ENCODE assay signal across 22 mouse cellular contexts in the genomic region with DNA sequence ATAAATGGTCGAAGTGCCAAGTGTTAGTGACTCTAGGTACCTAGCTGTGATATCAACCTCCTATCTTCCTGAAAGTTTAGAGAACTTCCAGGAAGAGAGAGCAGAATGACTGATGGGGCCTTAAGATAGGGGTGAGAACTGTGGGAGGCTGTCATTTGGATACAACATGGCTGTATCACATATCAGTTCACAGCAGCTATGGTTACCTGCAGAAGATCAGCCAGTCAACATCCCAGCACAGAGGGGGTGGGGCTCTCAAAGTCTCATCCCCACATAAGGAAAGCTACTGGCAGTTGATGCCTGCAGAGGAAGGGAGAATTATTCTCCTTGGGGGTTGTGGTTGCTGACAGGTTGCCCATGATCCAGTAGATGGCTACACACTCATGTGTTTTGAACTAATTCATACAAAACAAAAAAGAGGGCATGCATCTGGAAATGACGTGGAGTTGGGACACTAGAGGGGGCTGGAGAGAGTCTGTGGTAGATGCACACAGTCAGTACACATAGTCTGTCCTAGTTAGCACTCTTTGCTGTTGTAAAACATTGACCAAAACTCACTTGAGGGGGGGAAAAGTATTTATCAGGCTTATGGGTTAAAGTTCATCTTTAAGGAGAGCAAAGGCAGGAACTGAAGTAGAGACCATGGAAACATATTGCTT. TPM values are rescaled to one million over a fixed set of nuclear protein-coding genes. Genes with fewer than 3 reads are reported as not detected.
DNase-seq lines count a peak whose midpoint lies in the region; ATAC-seq and TF ChIP-seq lines count a peak whose summit lies in the region.
"Had no signal": no experiment of that assay in that cellular context is flagged by ENCODE, and none has a peak within 500 bp of the region (broad histone marks: within the 10 kb centered on the region; RNA-seq: fewer than 3 reads in every experiment).

No protein-coding gene starts in this region.

- TF ChIP-seq EP300 in liver, postnatal 0 days (IDR thresholded peaks at IDR 0.05; ENCODE audit: low read depth): no peak
- TF ChIP-seq EP300 in MEL (IDR thresholded peaks at IDR 0.05; ENCODE audit: low read depth in 1 of 2, low read length in 2 of 2): no peak

- no peak overlapping the region for H3K9ac ChIP-seq in liver, postnatal 0 days (replicated peaks)
- H3K9ac ChIP-seq in MEL (ENCODE audit: control insufficient read depth, low read depth, low read length, poor library complexity, severe bottlenecking): no peak overlapping the region
- H3K9ac ChIP-seq in hindbrain, embryonic 11.5 days (ENCODE audit: low read depth, low read length): no peak overlapping the region
- H3K9ac ChIP-seq in midbrain, embryonic 16.5 days (ENCODE audit: low read depth, low read length): no peak overlapping the region
- H3K9ac ChIP-seq: embryonic facial prominence, embryonic 13.5 days; limb, embryonic 15.5 days had no signal

- H3K9me3 ChIP-seq in liver, postnatal 0 days (ENCODE audit: low read length): no peaks in the 10 kb centered on the region
- H3K9me3 ChIP-seq in MEL (replicated peaks; ENCODE audit: insufficient read depth, low read length): no peaks in the 10 kb centered on the region
- H3K9me3 ChIP-seq in hindbrain, embryonic 11.5 days (ENCODE audit: control insufficient read depth, low read length): no peaks in the 10 kb centered on the region
- H3K9me3 ChIP-seq in midbrain, embryonic 16.5 days (replicated peaks; ENCODE audit: control insufficient read depth, low read length, poor library complexity, severe bottlenecking): no peaks in the 10 kb centered on the region
- H3K9me3 ChIP-seq: embryonic facial prominence, embryonic 13.5 days; G1E; limb, embryonic 15.5 days had no signal

- ATAC-seq in liver, postnatal 0 days: no peak
- peak; percentile 14 for ATAC-seq in inflammation-experienced regulatory T-cells, adult 6 months
- ATAC-seq in hindbrain, embryonic 11.5 days (ENCODE audit: low FRiP score): no peak
- no peak for ATAC-seq in midbrain, embryonic 16.5 days

- no peak for TF ChIP-seq RAD21 in MEL (IDR thresholded peaks at IDR 0.05; ENCODE audit: low read depth, low read length)

- 43% methylated on average over 2 of the region's 2 CpGs for WGBS in liver, postnatal 0 days (ENCODE audit: insufficient replicate concordance)
- WGBS in hindbrain, embryonic 11.5 days: 69% methylated on average over 2 of the region's 2 CpGs
- WGBS in midbrain, embryonic 16.5 days: 70% methylated on average over 2 of the region's 2 CpGs

- H3K4me1 ChIP-seq in liver, postnatal 0 days (ENCODE audit: insufficient read depth): peaks cover 3% of the 10 kb centered on the region; the same call in 1 of the 2 replicates
- no peaks in the 10 kb centered on the region for H3K4me1 ChIP-seq in MEL (ENCODE audit: control insufficient read depth in 1 of 2, insufficient read depth in 2 of 2, low read length in 2 of 2)
- H3K4me1 ChIP-seq in hindbrain, embryonic 11.5 days (replicated peaks; ENCODE audit: control insufficient read depth, insufficient read depth, low read length): no peaks in the 10 kb centered on the region
- no peaks in the 10 kb centered on the region for H3K4me1 ChIP-seq in midbrain, embryonic 16.5 days (ENCODE audit: control insufficient read depth, insufficient read depth, low read length)

- no peak overlapping the region for H3K4me3 ChIP-seq in liver, postnatal 0 days (ENCODE audit: low read depth, low read length)
- no peak overlapping the region for H3K4me3 ChIP-seq in MEL (ENCODE audit: control insufficient read depth in 1 of 2, insufficient read depth in 1 of 2, low read depth in 2 of 2, low read length in 2 of 2)
- no peak overlapping the region for H3K4me3 ChIP-seq in hindbrain, embryonic 11.5 days (ENCODE audit: low read depth, low read length)
- H3K4me3 ChIP-seq in midbrain, embryonic 16.5 days (ENCODE audit: low read depth, low read length): no peak overlapping the region
- H3K4me3 ChIP-seq: embryonic facial prominence, embryonic 13.5 days; left cerebral cortex, adult 2 months; limb, embryonic 15.5 days had no signal

- H3K27me3 ChIP-seq in liver, postnatal 0 days (ENCODE audit: insufficient read depth, low read length): no peaks in the 10 kb centered on the region
- no peaks in the 10 kb centered on the region for H3K27me3 ChIP-seq in MEL (ENCODE audit: control insufficient read depth in 1 of 2, insufficient read depth in 2 of 2, low read length in 2 of 2)
- H3K27me3 ChIP-seq in hindbrain, embryonic 11.5 days (ENCODE audit: control insufficient read depth, insufficient read depth, low read length): no peaks in the 10 kb centered on the region
- no peaks in the 10 kb centered on the region for H3K27me3 ChIP-seq in midbrain, embryonic 16.5 days (ENCODE audit: control insufficient read depth, insufficient read depth, low read depth, low read length)
- H3K27me3 ChIP-seq: embryonic facial prominence, embryonic 13.5 days; limb, embryonic 15.5 days had no signal

- DNase-seq in liver, postnatal 0 days: no peak
- no peak for DNase-seq in liver
- no peak for DNase-seq in MEL (ENCODE audit: low read depth, low spot score)
- peak; percentile 45 for DNase-seq in thymus, postnatal 25 days
- DNase-seq in ovary, postnatal 14 days (ENCODE audit: low spot score): no peak
- no peak for DNase-seq in hindbrain, embryonic 11.5 days (ENCODE audit: low spot score)
- DNase-seq: kidney, adult 11 months; lung, postnatal 14 days; midbrain, embryonic 14.5 days had no signal

- no peak for TF ChIP-seq POLR2A in MEL (IDR thresholded peaks at IDR 0.05; ENCODE audit: control insufficient read depth in 1 of 2, insufficient read depth in 1 of 2, low read depth in 1 of 2, low read length in 2 of 2, poor library complexity in 1 of 2)

- no peaks in the 10 kb centered on the region for H3K36me3 ChIP-seq in liver, postnatal 0 days (replicated peaks; ENCODE audit: insufficient read depth, low read length)
- no peaks in the 10 kb centered on the region for H3K36me3 ChIP-seq in MEL (ENCODE audit: control insufficient read depth in 1 of 2, insufficient read depth in 2 of 2, low read length in 2 of 2)
- no peaks in the 10 kb centered on the region for H3K36me3 ChIP-seq in hindbrain, embryonic 11.5 days (ENCODE audit: control insufficient read depth, insufficient read depth, low read length)
- no peaks in the 10 kb centered on the region for H3K36me3 ChIP-seq in midbrain, embryonic 16.5 days (ENCODE audit: control insufficient read depth, insufficient read depth, low read length)
- H3K36me3 ChIP-seq: embryonic facial prominence, embryonic 13.5 days; G1E; limb, embryonic 15.5 days had no signal

- no peak overlapping the region for H3K4me2 ChIP-seq in liver, postnatal 0 days (ENCODE audit: low read depth, low read length)
- no peak overlapping the region for H3K4me2 ChIP-seq in hindbrain, embryonic 11.5 days (replicated peaks; ENCODE audit: low read depth, low read length)
- H3K4me2 ChIP-seq in midbrain, embryonic 16.5 days (ENCODE audit: low read length): no peak overlapping the region
- H3K4me2 ChIP-seq: embryonic facial prominence, embryonic 13.5 days; heart, embryonic 11.5 days; limb, embryonic 15.5 days had no signal

- TF ChIP-seq CTCF in liver, postnatal 0 days (IDR thresholded peaks at IDR 0.05; ENCODE audit: low read depth): peak; percentile 31
- peak in 1 of 3 experiments; percentile 10; a peak in 1 of 6 replicates for TF ChIP-seq CTCF in MEL (IDR thresholded peaks at IDR 0.05 in 2 of 3, conservative IDR thresholded peaks at IDR 0.05 in 1 of 3; ENCODE audit: control insufficient read depth in 1 of 3, insufficient read depth in 1 of 3, low read depth in 2 of 3, low read length in 3 of 3, poor library complexity in 1 of 3, severe bottlenecking in 1 of 3)

- no peak overlapping the region for H3K27ac ChIP-seq in liver, postnatal 0 days (ENCODE audit: low read depth)
- H3K27ac ChIP-seq in MEL (ENCODE audit: control insufficient read depth, low read depth, low read length): no peak overlapping the region
- no peak overlapping the region for H3K27ac ChIP-seq in hindbrain, embryonic 11.5 days (ENCODE audit: low read depth, low read length)
- no peak overlapping the region for H3K27ac ChIP-seq in midbrain, embryonic 16.5 days (ENCODE audit: low read length)
- H3K27ac ChIP-seq: embryonic facial prominence, embryonic 13.5 days; left cerebral cortex, adult 2 months; limb, embryonic 15.5 days had no signal

- H3K79me2 ChIP-seq in MEL (ENCODE audit: control insufficient read depth, insufficient read depth, low read length, poor library complexity): no peaks in the 10 kb centered on the region

TF ChIP-seq in MEL, 35 proteins besides CTCF, POLR2A, EP300 and RAD21:
- TF ChIP-seq ZKSCAN1 (IDR thresholded peaks at IDR 0.05; ENCODE audit: low read depth, low read length) (peak; percentile 89), NELFE (IDR thresholded peaks at IDR 0.05; ENCODE audit: low read depth, low read length) (no peak)

RNA-seq across cellular contexts. Expression of a gene that starts 2.2 kb away (rescaled TPM):
- polyA plus RNA-seq in liver, postnatal 0 days (2015; fragmentation: Nextera tagmentation; extraction: Ambion mirVana): 0.23 and 0.37 TPM in 2 replicates
- total RNA-seq in MEL (2012; rRNA removed): 0.04 TPM in 1 of 2 replicates, not detected in the other
- under 1 TPM in 1 of 2 experiments, not detected in 1; 0.06 TPM for polyA plus RNA-seq in MEL (2012; ENCODE audit: insufficient read depth in 1 of 2, insufficient read length in 2 of 2, low read depth in 1 of 2, low replicate concordance in 2 of 2, missing spikeins in 1 of 2)
- polyA plus RNA-seq in inflammation-experienced regulatory T-cells, adult 6 months (2017; shearing (Covaris generic)): 10 to 100 TPM; 17.7 to 30.1 (median 22.4) TPM
- not detected in 2 replicates for polyA plus RNA-seq in hindbrain, embryonic 11.5 days (2014; fragmentation: Nextera tagmentation; extraction: Ambion mirVana)
- polyA plus RNA-seq in midbrain, embryonic 16.5 days (2015; fragmentation: Nextera tagmentation; extraction: Ambion mirVana): 0.10 and 0.14 TPM in 2 replicates
- polyA plus RNA-seq: forebrain, embryonic 11.5 days; heart, embryonic 11.5 days; neural tube, embryonic 11.5 days had no signal

RNA-seq across cellular contexts. Expression of a gene that starts 56.5 kb away (rescaled TPM):
- polyA plus RNA-seq in liver, postnatal 0 days (2015; fragmentation: Nextera tagmentation; extraction: Ambion mirVana): not detected in 2 replicates
- total RNA-seq in MEL (2012; rRNA removed): not detected in 2 replicates
- polyA plus RNA-seq in MEL (2012; ENCODE audit: insufficient read depth in 1 of 2, insufficient read length in 2 of 2, low read depth in 1 of 2, low replicate concordance in 2 of 2, missing spikeins in 1 of 2): not detected
- polyA plus RNA-seq in inflammation-experienced regulatory T-cells, adult 6 months (2017; shearing (Covaris generic)): not detected
- polyA plus RNA-seq in hindbrain, embryonic 11.5 days (2014; fragmentation: Nextera tagmentation; extraction: Ambion mirVana): 0.14 and 0.18 TPM in 2 replicates
- polyA plus RNA-seq in midbrain, embryonic 16.5 days (2015; fragmentation: Nextera tagmentation; extraction: Ambion mirVana): 0.37 and 0.59 TPM in 2 replicates
- total RNA-seq: adrenal gland, postnatal 4 days; hematopoietic stem cell, adult 5-6 weeks had no signal
- polyA plus RNA-seq: embryonic facial prominence, embryonic 13.5 days; forebrain, embryonic 11.5 days; G1E; heart, embryonic 11.5 days; large intestine, adult 2 months; limb, embryonic 15.5 days; small intestine, adult 2 months had no signal

Comparison
In these comparisons a context has a peak if more than half of its experiments do, and no peak if none do; other contexts are left out.
1. RNA of a gene that starts 2.2 kb away (polyA plus RNA-seq): 17.7 to 30.1 TPM in inflammation-experienced regulatory T-cells, adult 6 months; 0.23 to 0.37 TPM in liver, postnatal 0 days, 0.10 to 0.14 TPM in midbrain, embryonic 16.5 days, not detected in hindbrain, embryonic 11.5 days and 0.06 TPM in MEL; every median in the first group is over 10 times any median in the second.